Mouse (Mus musculus): ENCODE measurements at regions not wholly inside any gene's neighbourhood (a gene's known extent, or its start where the extent isn't known, plus 50 kb on each side); places are given as distances from the start of the nearest gene placed in this dataset.

- TF ChIP-seq CTCF (IDR thresholded peaks at IDR 0.05; ENCODE audit: low read depth) (no peak), EP300 (IDR thresholded peaks at IDR 0.05; ENCODE audit: low read depth) (no peak)
Observed at GRCm38 (mm10) chr11:22644010-22644625, 132.2 kb downstream of the Tmem17 start.

Measured in heart, postnatal 0 days (tissue).